Mouse (Mus musculus) urinary bladder, postnatal 36 days (tissue): ENCODE results near the gene Zfp869.
"Not testable (repeated sequence)": the region's sequence is repeated elsewhere in the genome, so short reads cannot be mapped to it uniquely, and the experiment has no call there.

Source experiments
- DNase-seq, 2 experiments: peaks; one replicate each; pipeline ENCODE4 v3.0.0; 2022; ENCODE audit warnings: low spot score in 2 of 2, mixed read lengths in 1 of 2

Zfp869 gene

DNA sequence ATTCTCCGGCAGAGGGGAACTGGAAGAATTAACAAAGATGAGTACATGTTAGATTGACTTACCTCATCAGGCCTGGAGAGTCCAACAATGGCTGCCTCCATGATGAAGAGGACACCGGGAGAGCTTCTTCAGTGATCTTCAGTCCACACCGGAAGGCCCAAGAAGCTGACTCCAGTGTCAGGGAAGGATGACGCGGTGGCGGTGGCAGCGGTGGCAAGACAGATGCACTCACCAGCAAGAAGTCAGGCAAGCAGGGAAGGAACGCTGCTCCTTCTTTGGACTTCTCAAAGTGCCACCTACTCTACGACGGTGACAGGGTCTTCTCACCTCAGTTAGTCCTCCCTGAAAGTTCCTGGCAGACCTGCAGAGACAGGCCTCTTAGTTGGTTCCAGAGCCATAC, at the start of gene Zfp869:
Gene Zfp869, minus strand, starts transcription at position 101 of the 400 bp plus-strand sequence.
- DNase-seq = not testable (repeated sequence)

- DNase-seq = no peak
Observed at GRCm38 (mm10) chr8:69758316-69758715, 47.8 kb upstream of the Zfp869 start.

- no peak for DNase-seq
Observed at GRCm38 (mm10) chr8:69752437-69752836, 41.9 kb upstream of the Zfp869 start.

- peak; percentile 92 to 94 for DNase-seq
Observed at GRCm38 (mm10) chr8:69749544-69750454, 39.3 kb upstream of the Zfp869 start, which contains the start of gene Zfp963. TSS of gene Zfp963 (minus strand) at chr8:69749970.

GRCm38 (mm10) chr8:69741231-69741630, 30.7 kb upstream of the Zfp869 start:
- DNase-seq = no peak

DNA sequence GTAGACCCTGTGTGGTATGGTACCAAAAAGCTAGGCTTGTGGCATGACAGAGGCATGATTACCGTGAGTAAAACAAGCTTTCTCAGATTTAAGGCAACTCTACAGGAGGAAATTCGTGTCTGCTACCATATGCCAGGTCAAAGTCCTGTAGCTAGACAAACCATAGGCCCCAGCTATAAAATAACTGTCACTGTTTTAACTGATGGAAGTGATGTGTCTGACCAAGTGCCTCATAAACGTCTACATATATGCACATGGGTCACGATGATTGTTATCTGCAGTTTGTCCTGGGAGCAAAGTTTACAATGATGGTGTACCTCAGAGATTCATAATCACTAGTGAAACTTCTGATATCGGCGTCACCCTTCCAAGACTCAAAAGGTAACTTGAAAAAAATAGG, 30.2 kb upstream of the Zfp869 start:
- DNase-seq = no peak

- no peak for DNase-seq
Observed at GRCm38 (mm10) chr8:69735495-69735894, 25.0 kb upstream of the Zfp869 start.

- no peak for DNase-seq
Observed at GRCm38 (mm10) chr8:69717232-69717580, 6.7 kb upstream of the Zfp869 start.

GRCm38 (mm10) chr8:69716403-69717231, 6.1 kb upstream of the Zfp869 start:
- DNase-seq = peak; percentile 85 to 93

DNA sequence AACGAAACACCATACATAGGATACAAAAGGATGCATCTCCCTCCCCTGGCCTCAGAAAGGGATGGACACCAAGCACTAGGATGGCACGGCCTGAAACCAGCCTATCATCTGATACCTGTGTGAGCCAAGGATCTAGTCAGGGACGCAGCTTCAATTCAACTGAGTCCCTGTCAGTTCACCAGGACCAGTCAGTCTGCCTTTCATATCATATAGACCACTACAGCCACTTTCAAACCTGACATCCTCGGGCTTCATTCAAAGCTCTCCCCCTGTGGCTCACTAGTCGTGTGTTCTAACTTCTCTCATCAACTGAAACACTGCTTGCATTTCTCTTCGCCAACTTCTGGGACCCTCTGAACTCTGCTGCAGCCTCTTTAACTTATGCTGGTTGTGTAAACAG, 4.8 kb upstream of the Zfp869 start:
- no peak for DNase-seq

DNA sequence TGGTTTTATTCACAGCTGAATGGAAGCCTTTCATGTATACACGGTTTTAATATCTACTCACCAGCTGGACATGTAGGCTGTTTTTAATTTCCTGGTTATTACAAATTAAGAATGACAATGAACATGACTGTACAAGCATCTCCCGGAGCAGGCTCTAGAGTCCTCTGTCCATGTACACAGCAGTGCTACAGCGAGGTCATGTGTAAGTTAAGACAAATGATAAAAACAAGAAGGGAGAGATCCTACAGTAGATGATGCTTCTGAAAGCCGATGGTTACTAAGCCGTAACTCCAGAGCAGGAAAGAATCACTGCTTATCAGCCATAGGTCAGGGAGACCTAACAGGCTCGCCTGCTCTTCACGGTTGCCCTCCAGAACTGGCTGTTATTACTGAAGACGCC, 3.0 kb upstream of the Zfp869 start:
- no peak for DNase-seq

GRCm38 (mm10) chr8:69701810-69702209, 8.7 kb downstream of the Zfp869 start:
- no peak for DNase-seq

DNA sequence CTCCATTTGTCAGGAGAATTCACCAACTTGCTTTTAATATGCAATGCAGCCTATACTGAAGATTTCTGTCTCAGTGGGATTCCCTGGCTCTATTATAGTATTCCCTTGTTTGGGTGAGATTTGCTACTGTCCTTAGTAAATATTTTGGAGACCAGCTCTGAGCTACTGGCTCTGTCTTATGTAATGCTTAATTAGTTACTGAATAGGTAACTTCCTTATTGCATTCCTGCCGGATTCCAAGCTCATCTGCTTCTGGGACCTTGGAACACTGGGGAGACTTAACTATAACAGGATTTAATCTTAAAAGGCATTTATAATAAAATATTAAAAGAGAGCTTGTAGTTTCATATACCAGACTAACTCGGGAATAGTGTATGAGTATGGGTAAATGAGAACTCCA, 45.5 kb downstream of the Zfp869 start:
- DNase-seq = not testable (repeated sequence)

DNA sequence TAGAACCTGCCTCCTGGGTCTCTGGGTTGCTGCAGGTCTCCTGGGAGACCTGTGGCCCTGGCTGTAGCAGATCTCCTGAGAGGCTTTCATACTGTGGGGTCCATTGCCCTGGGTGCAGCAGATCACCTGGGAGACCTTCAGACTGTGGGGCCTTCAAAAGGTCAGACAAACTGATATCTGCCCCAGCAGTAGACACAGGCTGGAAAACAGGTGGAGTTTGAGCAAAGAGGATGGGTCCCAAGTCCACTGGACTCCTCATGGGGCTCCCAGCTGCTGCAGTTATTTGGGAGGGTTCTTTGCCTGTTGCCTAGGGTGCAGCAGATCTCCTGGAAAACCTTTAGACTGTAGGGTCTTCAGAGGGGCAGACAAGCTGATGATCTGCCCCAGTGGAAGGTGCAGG, 49.2 kb downstream of the Zfp869 start:
- DNase-seq = no peak
